Mouse (Mus musculus): ENCODE data around the gene Rab13. TPM values are rescaled to one million over a fixed set of nuclear protein-coding genes. Genes with fewer than 3 reads are reported as not detected.
"Not testable (repeated sequence)": the region's sequence is repeated elsewhere in the genome, so short reads cannot be mapped to it uniquely, and the experiment has no call there.

Rab13 gene
- polyA plus RNA-seq, 1 experiment from 2014 or later = 11.9 TPM

DNA sequence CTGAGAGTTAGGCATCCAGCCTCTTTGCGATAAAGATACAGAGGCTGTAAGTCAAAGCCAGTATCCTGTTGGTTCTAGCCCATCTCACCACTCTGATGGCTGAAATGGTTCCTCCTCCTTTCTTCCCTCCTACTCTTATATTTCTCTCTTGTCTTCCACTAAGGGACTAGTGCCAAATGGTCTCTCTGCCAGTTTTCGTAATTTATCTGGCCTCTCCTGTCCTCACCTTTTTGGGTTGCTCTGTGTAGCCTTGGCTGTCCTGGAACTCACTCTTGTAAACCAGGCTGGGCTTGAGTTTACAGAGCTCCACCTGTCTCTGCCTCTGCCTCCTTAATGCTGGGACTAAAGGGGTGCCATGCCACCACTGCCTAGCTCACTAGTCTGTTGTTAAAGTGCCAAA lies 39.2 kb downstream of the Rab13 start:
- not testable (repeated sequence) for H3K9ac ChIP-seq (ENCODE audit: low read length); H3K27me3 ChIP-seq (replicated peaks; ENCODE audit: control insufficient read depth, insufficient read depth, low read length); H3K4me3 ChIP-seq (ENCODE audit: low read depth, low read length); ATAC-seq; H3K4me2 ChIP-seq (ENCODE audit: low read length); H3K9me3 ChIP-seq (replicated peaks; ENCODE audit: control insufficient read depth, low read length); DNase-seq (ENCODE audit: low spot score); H3K27ac ChIP-seq (ENCODE audit: low read depth, low read length)
- peaks cover 11% of the 10 kb centered on the region for H3K4me1 ChIP-seq (ENCODE audit: control insufficient read depth, insufficient read depth, low read length)
- H3K36me3 ChIP-seq (ENCODE audit: control insufficient read depth, insufficient read depth, low read length) = peaks cover 19% of the 10 kb centered on the region
- 91% methylated on average over 2 of the region's 2 CpGs for WGBS

DNA sequence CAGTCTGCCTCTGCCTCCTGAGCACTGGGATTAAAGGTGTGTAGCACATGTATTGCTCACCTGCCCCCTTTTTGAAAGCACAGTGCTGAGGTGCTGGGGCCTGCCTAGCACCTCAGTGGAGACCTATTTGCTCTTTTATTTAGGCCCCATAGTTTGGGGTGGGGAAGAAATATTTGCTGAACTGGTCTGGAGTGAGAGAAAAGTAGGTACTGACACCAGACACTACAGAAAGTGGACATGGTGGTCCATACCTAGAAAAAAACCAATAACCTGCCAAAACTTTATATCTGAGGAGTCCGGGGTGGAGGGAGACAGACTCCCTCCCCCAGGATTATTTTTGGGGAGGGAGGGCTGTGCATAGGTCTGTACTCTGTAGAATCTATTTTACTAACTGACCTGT lies 39.7 kb downstream of the Rab13 start:
- Histone ChIP-seq H3K4me1 (ENCODE audit: control insufficient read depth, insufficient read depth, low read length) (peaks cover 10% of the 10 kb centered on the region), H3K4me2 (ENCODE audit: low read length) (peak overlapping the region; percentile 73), H3K36me3 (ENCODE audit: control insufficient read depth, insufficient read depth, low read length) (peaks cover 25% of the 10 kb centered on the region)
- 87% methylated on average over 1 of the region's 1 CpGs for WGBS
- ATAC-seq = peak; percentile 1; the same call in 1 of the 2 replicates
- DNase-seq (ENCODE audit: low spot score); H3K27ac ChIP-seq (ENCODE audit: low read depth, low read length); H3K9me3 ChIP-seq (replicated peaks; ENCODE audit: control insufficient read depth, low read length); H3K27me3 ChIP-seq (replicated peaks; ENCODE audit: control insufficient read depth, insufficient read depth, low read length); H3K9ac ChIP-seq (ENCODE audit: low read length); H3K4me3 ChIP-seq (ENCODE audit: low read depth, low read length): not testable (repeated sequence)

DNA sequence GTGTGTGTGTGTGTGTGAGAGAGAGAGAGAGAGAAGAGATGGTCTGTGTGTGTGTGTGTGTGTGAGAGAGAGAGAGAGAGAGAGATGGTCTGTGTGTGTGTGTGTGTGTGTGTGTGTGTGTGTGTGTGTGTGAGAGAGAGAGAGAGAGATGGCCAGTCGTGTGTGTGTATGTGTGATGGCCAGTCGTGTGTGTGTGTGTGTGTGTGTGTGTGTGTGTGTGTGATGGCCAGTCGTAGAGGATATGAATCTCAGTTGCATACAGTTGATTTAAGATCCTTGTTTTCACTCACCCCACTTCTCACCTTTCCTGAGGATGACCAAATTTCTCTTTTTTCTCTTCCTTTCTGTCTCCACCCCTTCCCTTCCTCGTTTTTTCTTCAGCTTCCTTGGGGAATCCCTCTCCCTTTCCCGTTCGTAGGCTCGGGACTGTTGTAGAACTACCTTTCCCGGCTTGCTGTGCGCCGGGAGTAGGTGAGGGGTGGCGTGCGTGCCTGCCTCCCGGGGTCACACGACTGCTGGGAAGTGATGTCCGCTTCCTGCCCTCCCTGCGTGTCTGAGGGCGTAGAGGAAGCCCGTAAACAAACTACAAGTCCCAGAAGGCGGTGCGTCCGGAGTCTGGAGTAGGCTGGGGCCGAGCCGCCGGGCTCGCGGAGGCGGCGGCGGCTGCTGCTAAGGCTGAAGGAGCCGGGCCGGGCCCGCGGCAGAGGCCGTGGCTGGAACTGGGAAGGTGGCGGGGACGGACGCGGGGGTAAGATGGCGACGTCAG lies 40.3 kb downstream of the Rab13 start, which contains the start of gene Crtc2:
Gene Crtc2 (plus strand): TSS at position 511 of the 766 bp plus-strand sequence.
- peak within 1 kb of the TSS; percentile 96 for H3K4me3 ChIP-seq (ENCODE audit: low read depth, low read length)
- peaks cover 6% of the 10 kb centered on the region for H3K4me1 ChIP-seq (ENCODE audit: control insufficient read depth, insufficient read depth, low read length)
- DNase-seq (ENCODE audit: low spot score) (peak; percentile 99), ATAC-seq (peak; percentile 98)
- peaks cover 29% of the 10 kb centered on the region for H3K36me3 ChIP-seq (ENCODE audit: control insufficient read depth, insufficient read depth, low read length)
- H3K27me3 ChIP-seq (replicated peaks; ENCODE audit: control insufficient read depth, insufficient read depth, low read length) = no peaks in the 10 kb centered on the region
- peak within 1 kb of the TSS; percentile 73 for H3K4me2 ChIP-seq (ENCODE audit: low read length)
- H3K9ac ChIP-seq (ENCODE audit: low read length) = peak within 1 kb of the TSS; percentile 96
- H3K27ac ChIP-seq (ENCODE audit: low read depth, low read length) = peak within 1 kb of the TSS; percentile 84
- H3K9me3 ChIP-seq (replicated peaks; ENCODE audit: control insufficient read depth, low read length) = no peaks in the 10 kb centered on the region
- 2% methylated on average over 40 of the region's 40 CpGs for WGBS

DNA sequence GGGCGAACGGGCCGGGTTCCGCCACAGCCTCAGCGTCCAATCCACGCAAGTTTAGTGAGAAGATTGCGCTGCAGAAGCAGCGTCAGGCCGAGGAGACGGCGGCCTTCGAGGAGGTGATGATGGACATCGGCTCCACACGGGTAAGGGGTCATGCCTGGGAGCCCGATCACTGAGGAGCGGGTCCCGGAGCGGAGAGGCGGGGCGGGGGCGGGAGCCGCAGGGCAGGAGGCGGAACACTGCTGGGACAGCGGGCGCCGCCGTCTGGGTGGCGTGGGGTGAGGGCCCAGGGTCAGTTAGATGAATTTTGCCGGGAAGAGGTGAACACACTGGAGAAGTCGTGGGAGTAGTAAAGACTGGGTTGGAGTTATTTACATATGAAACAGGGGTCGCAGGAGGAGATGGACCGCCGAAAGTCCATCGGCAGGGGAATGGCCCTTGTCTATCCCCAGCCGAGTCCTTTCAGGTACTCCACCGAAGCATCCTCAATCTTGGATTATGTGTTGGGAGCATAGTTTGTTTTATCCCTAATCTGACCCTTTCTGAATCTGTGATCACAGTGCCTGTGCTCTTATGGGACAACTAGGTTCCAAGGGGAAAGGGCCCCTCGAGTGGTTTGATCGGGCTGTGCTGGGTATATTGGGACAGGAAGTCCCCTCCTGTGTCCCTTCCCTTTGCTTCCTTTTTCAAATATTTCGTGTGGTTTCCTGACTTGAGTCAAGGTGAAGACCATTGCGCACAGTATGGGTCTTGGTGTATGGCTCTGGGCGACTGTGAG lies 41.1 kb downstream of the Rab13 start:
- Histone ChIP-seq H3K9ac (ENCODE audit: low read length) (peak overlapping the region; percentile 96), H3K4me2 (ENCODE audit: low read length) (peak overlapping the region; percentile 73), H3K36me3 (ENCODE audit: control insufficient read depth, insufficient read depth, low read length) (peaks cover 37% of the 10 kb centered on the region), H3K9me3 (replicated peaks; ENCODE audit: control insufficient read depth, low read length) (no peaks in the 10 kb centered on the region), H3K4me1 (ENCODE audit: control insufficient read depth, insufficient read depth, low read length) (peaks cover 6% of the 10 kb centered on the region), H3K27me3 (replicated peaks; ENCODE audit: control insufficient read depth, insufficient read depth, low read length) (no peaks in the 10 kb centered on the region), H3K4me3 (ENCODE audit: low read depth, low read length) (peak overlapping the region; percentile 96), H3K27ac (ENCODE audit: low read depth, low read length) (peak overlapping the region; percentile 84)
- whole genome bisulfite sequencing = under 1% methylated on average over 41 of the region's 41 CpGs
- no peak for DNase-seq (ENCODE audit: low spot score)
- peak; percentile 65 for ATAC-seq

- peak overlapping the region; percentile 96 for H3K9ac ChIP-seq (ENCODE audit: low read length)
- H3K36me3 ChIP-seq (ENCODE audit: control insufficient read depth, insufficient read depth, low read length) = peaks cover 42% of the 10 kb centered on the region
- no peaks in the 10 kb centered on the region for H3K9me3 ChIP-seq (replicated peaks; ENCODE audit: control insufficient read depth, low read length)
- H3K27me3 ChIP-seq (replicated peaks; ENCODE audit: control insufficient read depth, insufficient read depth, low read length) = no peaks in the 10 kb centered on the region
- no peak for DNase-seq (ENCODE audit: low spot score)
- H3K27ac ChIP-seq (ENCODE audit: low read depth, low read length) = no peak overlapping the region
- H3K4me3 ChIP-seq (ENCODE audit: low read depth, low read length) = peak overlapping the region; percentile 96
- H3K4me1 ChIP-seq (ENCODE audit: control insufficient read depth, insufficient read depth, low read length) = peaks cover 6% of the 10 kb centered on the region
- WGBS = 17% methylated on average over 2 of the region's 2 CpGs
- peak overlapping the region; percentile 73 for H3K4me2 ChIP-seq (ENCODE audit: low read length)
- ATAC-seq = no peak
These were observed 41.7 kb downstream of the Rab13 start for GRCm38 (mm10) chr3:90255194-90255565.

DNA sequence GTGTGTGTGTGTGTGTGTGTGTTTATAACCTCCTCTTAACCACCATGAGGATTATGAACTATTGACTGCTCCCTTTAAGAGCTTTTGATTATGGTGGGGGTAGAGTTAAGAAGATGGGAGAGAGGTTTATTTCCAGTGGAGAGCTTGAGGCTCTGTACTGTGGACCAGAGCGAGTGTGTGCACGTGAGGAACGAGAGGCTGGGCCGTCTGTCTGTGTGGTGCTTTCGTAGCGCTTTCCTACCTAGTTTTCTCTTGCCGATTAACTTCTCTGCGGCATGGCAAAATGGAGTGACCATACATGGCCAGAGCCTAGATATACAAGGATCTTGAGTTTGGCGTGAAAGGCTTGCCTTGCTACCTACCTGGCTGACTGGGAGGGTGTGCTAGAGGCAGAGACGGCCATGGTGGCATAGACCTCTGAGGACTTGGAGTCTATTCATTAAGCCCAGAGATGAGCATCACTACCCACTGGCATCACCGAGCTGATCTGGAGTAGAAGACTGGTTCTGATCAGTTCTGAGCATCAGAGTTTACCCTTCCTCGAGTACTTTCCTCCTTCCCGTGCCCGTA lies 42.4 kb downstream of the Rab13 start:
- H3K4me3 ChIP-seq (ENCODE audit: low read depth, low read length) = no peak overlapping the region
- DNase-seq (ENCODE audit: low spot score) = no peak
- no peaks in the 10 kb centered on the region for H3K27me3 ChIP-seq (replicated peaks; ENCODE audit: control insufficient read depth, insufficient read depth, low read length)
- no peak overlapping the region for H3K27ac ChIP-seq (ENCODE audit: low read depth, low read length)
- H3K9me3 ChIP-seq (replicated peaks; ENCODE audit: control insufficient read depth, low read length) = no peaks in the 10 kb centered on the region
- peak overlapping the region; percentile 73 for H3K4me2 ChIP-seq (ENCODE audit: low read length)
- no peak for ATAC-seq
- peaks cover 49% of the 10 kb centered on the region for H3K36me3 ChIP-seq (ENCODE audit: control insufficient read depth, insufficient read depth, low read length)
- H3K9ac ChIP-seq (ENCODE audit: low read length) = peak overlapping the region; percentile 21; the same call in 1 of the 2 replicates
- peaks cover 6% of the 10 kb centered on the region for H3K4me1 ChIP-seq (ENCODE audit: control insufficient read depth, insufficient read depth, low read length)
- WGBS = 90% methylated on average over 14 of the region's 14 CpGs

GRCm38 (mm10) chr3:90256731-90257530 lies 43.4 kb downstream of the Rab13 start:
- ATAC-seq = no peak
- Histone ChIP-seq H3K27ac (ENCODE audit: low read depth, low read length) (no peak overlapping the region), H3K4me2 (ENCODE audit: low read length) (no peak overlapping the region), H3K4me1 (ENCODE audit: control insufficient read depth, insufficient read depth, low read length) (peaks cover 6% of the 10 kb centered on the region), H3K27me3 (replicated peaks; ENCODE audit: control insufficient read depth, insufficient read depth, low read length) (no peaks in the 10 kb centered on the region), H3K9me3 (replicated peaks; ENCODE audit: control insufficient read depth, low read length) (no peaks in the 10 kb centered on the region), H3K36me3 (ENCODE audit: control insufficient read depth, insufficient read depth, low read length) (peaks cover 52% of the 10 kb centered on the region), H3K9ac (ENCODE audit: low read length) (no peak overlapping the region), H3K4me3 (ENCODE audit: low read depth, low read length) (no peak overlapping the region)
- 94% methylated on average over 19 of the region's 19 CpGs for WGBS
- no peak for DNase-seq (ENCODE audit: low spot score)

DNA sequence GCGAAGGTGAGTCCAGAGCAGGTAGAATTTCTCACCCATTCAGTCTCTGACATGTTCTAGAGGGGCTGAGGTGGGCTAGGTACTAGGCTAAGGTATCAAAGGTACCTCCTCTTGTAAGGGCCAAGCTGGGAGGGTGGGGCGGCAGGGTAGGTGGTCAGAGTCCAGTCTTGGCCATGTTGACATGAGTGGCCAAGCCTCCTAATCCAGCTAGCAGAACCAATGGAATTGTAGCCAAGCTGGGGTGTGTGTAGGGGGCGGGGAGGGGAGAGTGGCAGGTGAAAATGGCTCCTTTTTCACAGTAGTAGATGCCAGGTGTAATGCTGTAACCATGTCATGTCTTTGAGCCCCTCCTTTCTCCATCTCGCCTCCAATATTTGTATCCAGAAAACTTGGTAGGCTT lies 45.0 kb downstream of the Rab13 start:
- ATAC-seq = no peak
- WGBS = 95% methylated on average over 4 of the region's 4 CpGs
- Histone ChIP-seq H3K4me3 (ENCODE audit: low read depth, low read length) (no peak overlapping the region), H3K36me3 (ENCODE audit: control insufficient read depth, insufficient read depth, low read length) (peaks cover 67% of the 10 kb centered on the region), H3K27me3 (replicated peaks; ENCODE audit: control insufficient read depth, insufficient read depth, low read length) (no peaks in the 10 kb centered on the region), H3K9me3 (replicated peaks; ENCODE audit: control insufficient read depth, low read length) (no peaks in the 10 kb centered on the region), H3K9ac (ENCODE audit: low read length) (no peak overlapping the region), H3K27ac (ENCODE audit: low read depth, low read length) (no peak overlapping the region), H3K4me1 (ENCODE audit: control insufficient read depth, insufficient read depth, low read length) (peaks cover 6% of the 10 kb centered on the region), H3K4me2 (ENCODE audit: low read length) (no peak overlapping the region)
- no peak for DNase-seq (ENCODE audit: low spot score)

All from forebrain, embryonic 14.5 days (tissue).